Mouse (Mus musculus) limb, embryonic 11.5 days (tissue): Measurements from ENCODE around the gene Dhx32. TPM values are rescaled to one million over a fixed set of nuclear protein-coding genes. Genes with fewer than 3 reads are reported as not detected.

Source experiments
- ATAC-seq: fragments of 200-750 bp; cut with Nextera tagmentation; 2 replicates; pipeline ENCODE4 v1.8.0; 2017; ENCODE audit warnings: low read depth; ENCODE audit not compliant: insufficient number of reproducible peaks, low FRiP score, low TSS enrichment
- DNase-seq: peaks from one replicate; pipeline ENCODE4 v3.0.0-alpha.2; 2015; ENCODE audit warnings: low spot score
- H3K27ac ChIP-seq: fragments of 300-500 bp; sonication (generic); replicated peaks from 2 replicates; pipeline ENCODE4 v1.5.1; 2014; ENCODE audit warnings: low read depth, mild to moderate bottlenecking, low read length
- H3K27me3 ChIP-seq: fragments of 300-500 bp; sonication (generic); 2 replicates; pipeline ENCODE4 v1.6.1; 2014; ENCODE audit warnings: mild to moderate bottlenecking, low read length, mixed read lengths; ENCODE audit not compliant: control insufficient read depth, insufficient read depth
- H3K36me3 ChIP-seq: fragments of 300-500 bp; sonication (generic); 2 replicates; pipeline ENCODE4 v1.6.1; 2014; ENCODE audit warnings: mild to moderate bottlenecking, low read length, moderate library complexity, mixed read lengths; ENCODE audit not compliant: control insufficient read depth, insufficient read depth
- H3K4me1 ChIP-seq: fragments of 300-500 bp; sonication (generic); 2 replicates; pipeline ENCODE4 v1.6.1; 2014; ENCODE audit warnings: low read length, mixed read lengths; ENCODE audit not compliant: control insufficient read depth, insufficient read depth
- H3K4me2 ChIP-seq: fragments of 300-500 bp; sonication (generic); 2 replicates; pipeline ENCODE4 v1.6.1; 2014; ENCODE audit warnings: low read depth, mild to moderate bottlenecking, moderate library complexity; ENCODE audit not compliant: severe bottlenecking
- H3K4me3 ChIP-seq: fragments of 300-500 bp; sonication (generic); 2 replicates; pipeline ENCODE4 v1.5.1; 2014; ENCODE audit warnings: low read depth, low read length
- H3K9ac ChIP-seq: fragments of 300-500 bp; sonication (generic); 2 replicates; pipeline ENCODE4 v1.6.1; 2014; ENCODE audit warnings: mild to moderate bottlenecking, low read length
- H3K9me3 ChIP-seq: fragments of 300-500 bp; sonication (generic); 2 replicates; pipeline ENCODE4 v1.6.1; 2016; ENCODE audit warnings: low read length; ENCODE audit not compliant: control insufficient read depth
- WGBS: fragments of 180-500 bp; shearing (Covaris S2); extraction: QIAGEN DNeasy Blood & Tissue Kit; methylation state at CpG from one replicate; pipeline ENCODE4 v1.1.7; 2014; 5-methylcytosine and 5-hydroxymethylcytosine counted together
- polyA plus RNA-seq: library from polyadenylated mRNA; unstranded; fragments of >200 nt; fragmentation: Nextera tagmentation; extraction: Ambion mirVana; gene quantifications from 2 replicates; pipeline ENCODE4 v1.2.1, GENCODE M21; 2014

The Dhx32 gene
- polyA plus RNA-seq, 1 experiment from 2014 or later = 19.0 TPM

DNA sequence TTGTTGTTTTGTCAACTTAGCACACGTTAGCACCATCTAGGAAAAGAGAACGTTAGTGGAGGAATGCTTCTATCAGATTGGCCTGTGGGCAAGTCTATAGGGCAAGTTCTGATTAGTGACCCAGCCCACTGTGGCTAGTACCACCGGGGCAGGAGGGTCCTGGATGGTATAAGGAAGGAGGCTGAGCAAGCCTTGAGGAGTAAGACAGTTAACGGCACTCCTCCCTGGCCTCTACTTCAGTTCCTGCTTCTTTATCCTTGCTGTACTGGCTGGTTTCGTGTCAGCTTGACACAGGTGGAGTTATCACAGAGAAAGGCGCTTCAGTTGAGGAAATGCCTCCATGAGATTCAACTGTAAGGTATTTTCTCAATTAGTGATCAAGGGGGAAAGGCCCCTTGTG lies 5.0 kb upstream of the Dhx32 start:
- H3K9ac ChIP-seq = no peak overlapping the region
- H3K4me3 ChIP-seq = no peak overlapping the region
- WGBS = 82% methylated on average over 6 of the region's 6 CpGs
- H3K4me2 ChIP-seq = no peak overlapping the region
- H3K36me3 ChIP-seq = no peaks in the 10 kb centered on the region
- no peaks in the 10 kb centered on the region for H3K9me3 ChIP-seq
- H3K27ac ChIP-seq = no peak overlapping the region
- no peak for DNase-seq
- peaks cover 4% of the 10 kb centered on the region; the same call in 1 of the 2 replicates for H3K4me1 ChIP-seq
- H3K27me3 ChIP-seq = no peaks in the 10 kb centered on the region
- no peak for ATAC-seq

DNA sequence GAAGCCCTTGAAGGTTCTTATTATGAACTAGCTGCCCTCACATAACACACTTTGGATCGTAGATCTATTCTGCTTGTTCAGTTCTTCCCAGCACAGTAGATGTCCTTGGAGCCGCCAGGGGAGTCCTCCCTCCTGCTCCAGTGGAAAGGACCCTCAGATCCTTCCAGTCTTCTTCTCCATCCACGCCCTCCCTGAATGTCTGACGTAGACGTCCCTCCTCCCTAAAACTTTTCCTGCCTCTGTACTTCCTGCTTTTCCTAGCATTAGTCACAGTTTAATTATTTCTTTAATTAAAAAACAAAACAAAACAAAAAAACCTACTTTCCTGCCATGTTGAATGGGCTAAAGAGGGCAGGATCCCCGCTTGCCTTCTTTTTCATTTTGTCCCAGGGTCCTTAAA lies 535 bp downstream of the Dhx32 start:
- no peak for DNase-seq
- Histone ChIP-seq H3K4me3 (no peak overlapping the region), H3K36me3 (no peaks in the 10 kb centered on the region), H3K4me2 (no peak overlapping the region), H3K4me1 (peaks cover 4% of the 10 kb centered on the region; the same call in 1 of the 2 replicates), H3K9ac (no peak overlapping the region), H3K27ac (no peak overlapping the region), H3K27me3 (no peaks in the 10 kb centered on the region), H3K9me3 (no peaks in the 10 kb centered on the region)
- 76% methylated on average over 6 of the region's 6 CpGs for WGBS
- no peak for ATAC-seq

DNA sequence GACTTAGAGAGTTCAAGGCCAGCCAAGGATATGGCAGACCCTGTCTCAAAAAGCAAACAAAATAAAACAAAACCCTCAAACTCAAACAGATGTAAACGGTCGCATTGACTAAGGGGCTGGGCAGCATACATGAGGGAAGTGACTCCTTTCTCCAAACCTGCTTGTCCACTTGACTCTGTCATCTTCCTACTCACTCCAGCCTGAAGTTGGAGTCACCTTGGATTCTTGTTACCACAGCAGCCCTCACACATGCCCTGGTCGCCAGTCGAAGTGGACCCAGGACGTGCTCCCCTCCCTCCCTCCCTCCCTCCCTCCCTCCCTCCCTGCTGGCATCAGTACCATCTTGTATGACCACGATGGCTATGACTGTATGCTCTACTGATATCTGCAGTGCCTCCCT lies 943 bp downstream of the Dhx32 start:
- Histone ChIP-seq H3K27me3 (no peaks in the 10 kb centered on the region), H3K9me3 (no peaks in the 10 kb centered on the region), H3K4me2 (no peak overlapping the region), H3K4me3 (no peak overlapping the region), H3K9ac (no peak overlapping the region), H3K4me1 (peaks cover 4% of the 10 kb centered on the region; the same call in 1 of the 2 replicates), H3K36me3 (no peaks in the 10 kb centered on the region), H3K27ac (no peak overlapping the region)
- 74% methylated on average over 6 of the region's 6 CpGs for WGBS
- ATAC-seq (no peak), DNase-seq (no peak)

DNA sequence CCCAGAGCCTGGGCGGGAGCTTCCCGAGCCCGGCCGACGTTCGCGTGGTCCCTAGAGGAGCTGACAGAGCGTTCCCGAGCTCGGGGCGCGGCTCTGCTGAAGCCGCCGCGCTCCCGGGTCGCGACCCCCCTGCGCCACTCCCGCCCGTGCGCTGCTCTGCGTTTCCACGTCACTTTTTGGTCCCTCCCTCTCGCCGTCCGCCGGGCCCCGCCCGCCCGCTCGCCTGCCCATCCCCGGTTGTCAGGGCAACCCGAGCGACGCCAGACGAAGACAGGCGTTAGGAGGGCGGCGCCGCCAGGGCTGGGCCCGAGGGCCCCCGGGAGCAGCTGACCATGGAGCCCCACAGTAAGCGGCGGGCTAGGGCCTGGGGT lies 5.9 kb downstream of the Dhx32 start, which contains the start of gene Fank1:
Fank1 (plus strand) TSS at position 236 of the 371 bp plus-strand sequence.
- Histone ChIP-seq H3K4me1 (peaks cover 4% of the 10 kb centered on the region; the same call in 1 of the 2 replicates), H3K27me3 (0 out of 2 replicates have a peak, but pooled peaks cover 3% of the 10 kb centered on the region), H3K4me3 (peak within 1 kb of the TSS; percentile 81), H3K4me2 (peak within 1 kb of the TSS; percentile 93), H3K9me3 (no peaks in the 10 kb centered on the region), H3K27ac (no peak within 1 kb of the TSS), H3K36me3 (no peaks in the 10 kb centered on the region), H3K9ac (peak within 1 kb of the TSS; percentile 70)
- ATAC-seq (peak; percentile 89), DNase-seq (peak; percentile 90)
- under 1% methylated on average over 45 of the region's 45 CpGs for WGBS

DNA sequence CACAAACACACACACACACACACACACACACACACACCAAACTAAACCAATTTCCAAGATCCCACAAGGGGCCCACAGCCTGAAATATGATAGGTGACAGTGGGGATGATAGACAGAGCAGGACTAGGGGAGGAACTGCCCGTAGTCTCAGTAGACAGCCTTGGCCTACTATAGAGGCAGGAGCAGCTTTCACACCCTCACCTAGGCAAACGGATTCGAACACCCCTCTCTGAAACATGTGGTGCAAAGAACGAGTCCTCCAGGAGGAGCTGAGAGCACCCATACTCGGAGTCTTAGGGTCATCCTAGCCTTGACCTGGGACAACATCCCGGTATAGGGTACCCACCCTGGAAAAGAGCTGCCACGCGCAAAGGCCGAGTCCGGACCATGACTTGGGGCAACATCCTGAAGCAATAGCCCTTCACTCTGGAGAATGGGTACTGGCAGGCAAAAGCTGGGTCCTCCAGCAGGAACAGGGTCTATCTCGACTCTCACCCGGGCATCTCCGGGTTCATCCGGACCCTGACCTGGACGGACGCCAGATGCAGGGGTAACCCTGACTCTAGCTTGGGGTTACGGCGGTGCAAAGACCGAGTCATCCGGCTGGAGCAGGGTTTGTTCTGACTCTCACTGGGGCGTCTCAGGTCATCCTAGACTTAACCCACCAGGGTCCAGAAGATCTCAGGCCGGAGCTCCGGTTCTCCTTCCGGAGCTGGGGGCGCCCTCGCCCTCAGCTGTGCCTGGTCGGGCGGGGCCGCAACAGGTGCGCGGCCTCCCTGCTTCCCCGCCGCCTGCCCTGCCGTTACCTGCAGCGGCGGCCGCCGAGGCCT lies 6.5 kb downstream of the Dhx32 start:
- Histone ChIP-seq H3K4me3 (peak overlapping the region; percentile 81), H3K9ac (peak overlapping the region; percentile 70), H3K36me3 (no peaks in the 10 kb centered on the region), H3K4me2 (peak overlapping the region; percentile 93), H3K9me3 (no peaks in the 10 kb centered on the region), H3K4me1 (peaks cover 4% of the 10 kb centered on the region; the same call in 1 of the 2 replicates), H3K27ac (no peak overlapping the region), H3K27me3 (0 out of 2 replicates have a peak, but pooled peaks cover 3% of the 10 kb centered on the region)
- WGBS = 4% methylated on average over 36 of the region's 38 CpGs
- no peak for DNase-seq
- peak; percentile 69 for ATAC-seq

DNA sequence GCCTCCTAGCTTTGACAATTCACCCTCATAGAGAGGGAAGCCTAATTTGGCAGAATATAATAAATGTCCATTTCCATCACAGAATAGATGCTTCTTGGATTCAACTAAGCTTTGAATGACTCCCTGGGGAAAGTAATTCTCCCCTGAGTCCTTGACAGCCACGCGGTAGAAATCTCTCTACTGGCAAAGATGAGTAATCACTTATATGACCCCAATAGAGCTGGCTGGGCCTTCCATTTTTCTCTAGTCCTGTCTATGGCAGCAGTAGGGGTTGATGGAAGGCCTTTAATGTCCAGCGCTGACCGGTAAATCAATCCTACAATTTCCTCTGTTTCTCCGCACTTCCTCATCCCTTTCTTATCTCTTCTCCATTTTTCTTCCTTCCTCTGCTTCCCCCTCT lies 7.3 kb downstream of the Dhx32 start:
- Histone ChIP-seq H3K9me3 (no peaks in the 10 kb centered on the region), H3K4me1 (peaks cover 4% of the 10 kb centered on the region; the same call in 1 of the 2 replicates), H3K27ac (no peak overlapping the region), H3K4me2 (no peak overlapping the region), H3K9ac (no peak overlapping the region), H3K27me3 (0 out of 2 replicates have a peak, but pooled peaks cover 3% of the 10 kb centered on the region), H3K36me3 (no peaks in the 10 kb centered on the region), H3K4me3 (no peak overlapping the region)
- no peak for DNase-seq
- WGBS = 72% methylated on average over 5 of the region's 5 CpGs
- no peak for ATAC-seq

DNA sequence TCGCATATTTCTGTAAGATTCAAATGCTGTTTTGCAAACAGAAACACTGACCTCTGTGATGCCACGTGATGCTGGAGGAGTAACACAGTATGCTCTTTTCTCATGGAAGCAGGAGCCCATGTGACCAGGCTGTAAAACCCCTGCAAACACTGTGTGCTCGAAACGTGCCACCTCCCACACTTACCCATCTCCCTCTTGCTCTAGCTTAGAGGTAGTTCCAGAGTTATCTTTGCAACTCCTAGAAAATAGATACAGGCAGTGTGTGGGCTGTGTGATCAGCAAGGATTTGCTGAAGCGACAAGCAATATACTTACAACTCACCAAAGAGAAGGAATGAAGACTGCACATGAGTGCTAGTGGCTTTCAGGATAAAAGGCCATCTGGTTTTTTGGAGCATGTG lies 14.0 kb downstream of the Dhx32 start:
- DNase-seq = no peak
- 60% methylated on average over 5 of the region's 5 CpGs for WGBS

DNA sequence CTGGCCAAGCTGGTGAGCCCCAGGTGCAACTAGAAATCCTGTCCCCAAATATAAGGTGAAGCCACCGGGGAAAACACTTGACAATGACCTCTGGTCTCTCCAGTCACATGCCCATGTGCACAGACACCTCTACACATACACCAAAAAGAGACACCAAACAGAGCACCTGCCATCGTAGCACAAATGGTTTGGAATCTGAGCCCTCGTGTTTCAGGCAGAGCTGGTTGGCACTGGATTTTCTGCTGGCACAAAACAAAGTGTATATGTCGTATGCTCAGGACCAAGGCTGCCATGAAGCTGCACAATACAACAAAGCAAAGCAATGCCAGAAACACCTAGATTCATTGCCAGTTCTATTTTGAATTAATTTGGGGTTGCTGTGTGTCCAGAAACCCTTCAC lies 14.5 kb downstream of the Dhx32 start:
- Histone ChIP-seq H3K36me3 (no peaks in the 10 kb centered on the region), H3K4me1 (no peaks in the 10 kb centered on the region), H3K9ac (no peak overlapping the region), H3K27me3 (no peaks in the 10 kb centered on the region), H3K4me2 (no peak overlapping the region), H3K9me3 (no peaks in the 10 kb centered on the region), H3K4me3 (no peak overlapping the region), H3K27ac (no peak overlapping the region)
- ATAC-seq (no peak), DNase-seq (no peak)
- WGBS = 80% methylated on average over 4 of the region's 4 CpGs

More for the DNA sequence above, 14.0 kb downstream of the Dhx32 start:
- no peaks in the 10 kb centered on the region for H3K27me3 ChIP-seq
- no peak overlapping the region for H3K9ac ChIP-seq
- no peak overlapping the region for H3K27ac ChIP-seq
- H3K9me3 ChIP-seq = no peaks in the 10 kb centered on the region
- no peak overlapping the region for H3K4me3 ChIP-seq
- no peaks in the 10 kb centered on the region for H3K4me1 ChIP-seq
- H3K4me2 ChIP-seq = no peak overlapping the region
- H3K36me3 ChIP-seq = no peaks in the 10 kb centered on the region
- no peak for ATAC-seq
